Mouse (Mus musculus) embryonic facial prominence, embryonic 11.5 days (tissue): ENCODE results near the gene Vwa2. TPM values are rescaled to one million over a fixed set of nuclear protein-coding genes. Genes with fewer than 3 reads are reported as not detected.
A peak's percentile ranks its signal among the peaks of the same experiment; 100 is the strongest.

Experiments
- ATAC-seq: fragments of 200-750 bp; cut with Nextera tagmentation; replicated peaks from 2 replicates; pipeline ENCODE4 v1.8.0; 2017; ENCODE audit warnings: low read depth; ENCODE audit not compliant: insufficient number of reproducible peaks, low FRiP score, low TSS enrichment
- DNase-seq: peaks from one replicate; pipeline ENCODE4 v3.0.0-alpha.2; 2015; ENCODE audit warnings: low spot score
- H3K27ac ChIP-seq: fragments of 300-500 bp; sonication (generic); replicated peaks from 2 replicates; pipeline ENCODE4 v1.5.1; 2014; ENCODE audit warnings: mild to moderate bottlenecking, low read depth, low read length, control low read depth
- H3K27me3 ChIP-seq: fragments of 300-500 bp; sonication (generic); 2 replicates; pipeline ENCODE4 v1.6.1; 2014; ENCODE audit warnings: mild to moderate bottlenecking, low read length, moderate library complexity, mixed read lengths; ENCODE audit not compliant: control insufficient read depth, insufficient read depth
- H3K36me3 ChIP-seq: fragments of 300-500 bp; sonication (generic); replicated peaks from 2 replicates; pipeline ENCODE4 v1.6.1; 2014; ENCODE audit warnings: low read depth, mild to moderate bottlenecking, low read length, moderate library complexity, mixed read lengths; ENCODE audit not compliant: control insufficient read depth, insufficient read depth
- H3K4me1 ChIP-seq: fragments of 300-500 bp; sonication (generic); 2 replicates; pipeline ENCODE4 v1.6.1; 2014; ENCODE audit warnings: low read length, mixed read lengths; ENCODE audit not compliant: control insufficient read depth, insufficient read depth
- H3K4me2 ChIP-seq: fragments of 300-500 bp; sonication (generic); 2 replicates; pipeline ENCODE4 v1.6.1; 2014; ENCODE audit warnings: low read depth, mild to moderate bottlenecking, control low read depth, low read length, moderate library complexity
- H3K4me3 ChIP-seq: fragments of 300-500 bp; sonication (generic); 2 replicates; pipeline ENCODE4 v1.5.1; 2014; ENCODE audit warnings: low read depth, low read length, control low read depth
- H3K9ac ChIP-seq: fragments of 300-500 bp; sonication (generic); replicated peaks from 2 replicates; pipeline ENCODE4 v1.6.1; 2014; ENCODE audit warnings: mild to moderate bottlenecking, control low read depth, low read length
- H3K9me3 ChIP-seq: fragments of 300-500 bp; sonication (generic); replicated peaks from 2 replicates; pipeline ENCODE4 v1.6.1; 2016; ENCODE audit warnings: mild to moderate bottlenecking, low read length, inconsistent platforms, mixed read lengths; ENCODE audit not compliant: control insufficient read depth
- WGBS: fragments of 180-500 bp; shearing (Covaris S2); extraction: QIAGEN DNeasy Blood & Tissue Kit; methylation state at CpG from one replicate; pipeline ENCODE4 v1.1.7; 2014; 5-methylcytosine and 5-hydroxymethylcytosine counted together
- polyA plus RNA-seq: library from polyadenylated mRNA; unstranded; fragments of >200 nt; fragmentation: Nextera tagmentation; extraction: Ambion mirVana; gene quantifications from 2 replicates; pipeline ENCODE4 v1.2.1, GENCODE M21; 2014

The Vwa2 gene
- polyA plus RNA-seq, 1 experiment from 2014 or later: 2.7 TPM

- no peaks in the 10 kb centered on the region for H3K4me1 ChIP-seq
- DNase-seq: peak; percentile 43
- no peaks in the 10 kb centered on the region for H3K27me3 ChIP-seq
- H3K4me3 ChIP-seq: no peak overlapping the region
- H3K27ac ChIP-seq: no peak overlapping the region
- H3K36me3 ChIP-seq: no peaks in the 10 kb centered on the region
- H3K9me3 ChIP-seq: no peaks in the 10 kb centered on the region
- H3K4me2 ChIP-seq: no peak overlapping the region
- 48% methylated on average over 2 of the region's 2 CpGs for WGBS
- no peak overlapping the region for H3K9ac ChIP-seq
- ATAC-seq: peak; percentile 65; the same call in 1 of the 2 replicates
These were observed 17.4 kb downstream of the Vwa2 start for GRCm38 (mm10) chr19:56891438-56891837.

DNA sequence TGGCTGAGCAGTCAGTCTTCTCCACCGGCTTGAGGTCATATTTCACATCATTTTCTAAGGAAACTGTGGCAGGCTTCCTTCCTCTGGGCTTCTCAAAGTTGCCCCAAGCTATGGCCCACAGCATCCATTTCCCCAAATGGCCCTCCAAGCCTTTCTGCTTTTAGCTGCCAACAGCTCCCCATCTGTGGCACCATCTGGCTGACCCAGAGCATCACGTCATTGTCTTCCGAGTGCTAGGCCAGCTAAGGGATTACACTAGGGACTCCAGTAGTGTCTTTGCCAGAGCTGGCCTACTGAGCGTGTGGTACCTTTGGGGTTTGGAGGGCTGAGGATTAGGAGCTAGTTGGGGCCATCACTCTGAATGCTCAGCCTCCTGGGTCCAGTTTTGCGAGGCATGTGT lies 18.5 kb downstream of the Vwa2 start:
- Histone ChIP-seq H3K4me1 (no peaks in the 10 kb centered on the region), H3K27me3 (no peaks in the 10 kb centered on the region), H3K36me3 (no peaks in the 10 kb centered on the region), H3K9me3 (no peaks in the 10 kb centered on the region), H3K27ac (no peak overlapping the region), H3K4me2 (no peak overlapping the region), H3K4me3 (no peak overlapping the region), H3K9ac (no peak overlapping the region)
- WGBS: 87% methylated on average over 5 of the region's 5 CpGs
- ATAC-seq (no peak), DNase-seq (no peak)

- no peak overlapping the region for H3K27ac ChIP-seq
- ATAC-seq (no peak), DNase-seq (no peak)
- WGBS: 83% methylated on average over 5 of the region's 5 CpGs
- no peak overlapping the region for H3K9ac ChIP-seq
- H3K4me2 ChIP-seq: no peak overlapping the region
- no peaks in the 10 kb centered on the region for H3K9me3 ChIP-seq
- H3K27me3 ChIP-seq: no peaks in the 10 kb centered on the region
- H3K4me3 ChIP-seq: no peak overlapping the region
- no peaks in the 10 kb centered on the region for H3K4me1 ChIP-seq
- no peaks in the 10 kb centered on the region for H3K36me3 ChIP-seq
These were observed 19.3 kb downstream of the Vwa2 start for GRCm38 (mm10) chr19:56893326-56893725.

- no peaks in the 10 kb centered on the region; the same call in 1 of the 2 replicates for H3K36me3 ChIP-seq
- H3K9ac ChIP-seq: no peak overlapping the region
- ATAC-seq (no peak), DNase-seq (no peak)
- H3K4me1 ChIP-seq: no peaks in the 10 kb centered on the region
- no peak overlapping the region for H3K4me3 ChIP-seq
- no peak overlapping the region for H3K4me2 ChIP-seq
- WGBS: 86% methylated on average over 16 of the region's 16 CpGs
- H3K9me3 ChIP-seq: no peaks in the 10 kb centered on the region
- H3K27me3 ChIP-seq: no peaks in the 10 kb centered on the region
- H3K27ac ChIP-seq: no peak overlapping the region
These were observed 23.6 kb downstream of the Vwa2 start for GRCm38 (mm10) chr19:56897654-56898053.

DNA sequence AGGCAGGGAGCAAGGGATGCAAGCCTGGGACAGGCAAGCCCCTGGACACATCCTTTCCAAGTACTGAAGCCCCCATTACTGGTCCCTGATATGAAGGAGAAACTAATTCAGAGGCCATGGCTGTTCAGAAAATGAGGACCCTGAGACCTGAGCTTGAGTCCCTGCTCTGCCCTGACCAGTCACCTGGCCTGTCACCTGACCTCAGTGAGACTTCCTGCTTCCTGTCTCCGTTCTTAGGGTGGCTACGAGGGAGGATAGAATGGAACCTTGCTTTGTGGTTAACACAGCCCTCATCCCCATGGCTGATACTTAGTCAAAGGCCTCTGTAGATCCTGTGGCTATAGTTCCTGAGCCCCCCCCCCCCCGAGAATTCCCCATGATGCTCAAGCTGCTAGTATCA lies 30.0 kb downstream of the Vwa2 start:
- DNase-seq (no peak), ATAC-seq (no peak)
- Histone ChIP-seq H3K9me3 (no peaks in the 10 kb centered on the region), H3K4me1 (peaks cover 3% of the 10 kb centered on the region; the same call in 1 of the 2 replicates), H3K4me2 (no peak overlapping the region), H3K4me3 (no peak overlapping the region), H3K27ac (no peak overlapping the region), H3K27me3 (no peaks in the 10 kb centered on the region), H3K36me3 (no peaks in the 10 kb centered on the region; the same call in 1 of the 2 replicates), H3K9ac (no peak overlapping the region)
- WGBS: 76% methylated on average over 3 of the region's 3 CpGs

- Histone ChIP-seq H3K36me3 (no peaks in the 10 kb centered on the region; the same call in 1 of the 2 replicates), H3K27me3 (no peaks in the 10 kb centered on the region), H3K4me3 (no peak overlapping the region), H3K4me2 (no peak overlapping the region), H3K4me1 (peaks cover 3% of the 10 kb centered on the region; the same call in 1 of the 2 replicates), H3K9ac (no peak overlapping the region), H3K27ac (no peak overlapping the region), H3K9me3 (no peaks in the 10 kb centered on the region)
- WGBS: 83% methylated on average over 7 of the region's 7 CpGs
- no peak for DNase-seq
- no peak for ATAC-seq
These were observed 31.3 kb downstream of the Vwa2 start for GRCm38 (mm10) chr19:56905395-56905794.

DNA sequence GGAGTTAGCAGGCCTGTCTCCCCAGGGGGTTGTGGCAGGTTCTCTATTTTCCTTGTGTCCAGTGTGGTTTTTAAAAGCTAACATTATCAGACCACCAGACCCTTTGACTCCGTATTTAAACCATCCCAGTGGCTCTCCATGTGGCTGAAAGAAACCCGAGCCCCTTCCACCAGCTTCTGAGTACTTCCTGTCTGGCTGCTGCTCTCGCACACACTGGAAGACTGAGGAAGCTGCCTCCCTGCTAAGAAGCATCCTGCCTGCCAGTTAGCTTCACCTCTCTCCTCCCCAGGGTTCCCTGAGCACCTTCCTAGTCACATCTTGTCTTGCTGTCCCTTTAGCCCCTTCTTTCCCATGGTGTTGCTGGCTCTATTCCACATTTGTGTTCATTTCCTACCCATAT lies 33.8 kb downstream of the Vwa2 start:
- H3K27ac ChIP-seq: no peak overlapping the region
- ATAC-seq (no peak), DNase-seq (no peak)
- H3K4me3 ChIP-seq: no peak overlapping the region
- H3K9ac ChIP-seq: no peak overlapping the region
- H3K36me3 ChIP-seq: no peaks in the 10 kb centered on the region
- H3K9me3 ChIP-seq: no peaks in the 10 kb centered on the region
- H3K4me1 ChIP-seq: peaks cover 3% of the 10 kb centered on the region; the same call in 1 of the 2 replicates
- no peaks in the 10 kb centered on the region for H3K27me3 ChIP-seq
- H3K4me2 ChIP-seq: no peak overlapping the region
- 18% methylated on average over 3 of the region's 3 CpGs for WGBS

DNA sequence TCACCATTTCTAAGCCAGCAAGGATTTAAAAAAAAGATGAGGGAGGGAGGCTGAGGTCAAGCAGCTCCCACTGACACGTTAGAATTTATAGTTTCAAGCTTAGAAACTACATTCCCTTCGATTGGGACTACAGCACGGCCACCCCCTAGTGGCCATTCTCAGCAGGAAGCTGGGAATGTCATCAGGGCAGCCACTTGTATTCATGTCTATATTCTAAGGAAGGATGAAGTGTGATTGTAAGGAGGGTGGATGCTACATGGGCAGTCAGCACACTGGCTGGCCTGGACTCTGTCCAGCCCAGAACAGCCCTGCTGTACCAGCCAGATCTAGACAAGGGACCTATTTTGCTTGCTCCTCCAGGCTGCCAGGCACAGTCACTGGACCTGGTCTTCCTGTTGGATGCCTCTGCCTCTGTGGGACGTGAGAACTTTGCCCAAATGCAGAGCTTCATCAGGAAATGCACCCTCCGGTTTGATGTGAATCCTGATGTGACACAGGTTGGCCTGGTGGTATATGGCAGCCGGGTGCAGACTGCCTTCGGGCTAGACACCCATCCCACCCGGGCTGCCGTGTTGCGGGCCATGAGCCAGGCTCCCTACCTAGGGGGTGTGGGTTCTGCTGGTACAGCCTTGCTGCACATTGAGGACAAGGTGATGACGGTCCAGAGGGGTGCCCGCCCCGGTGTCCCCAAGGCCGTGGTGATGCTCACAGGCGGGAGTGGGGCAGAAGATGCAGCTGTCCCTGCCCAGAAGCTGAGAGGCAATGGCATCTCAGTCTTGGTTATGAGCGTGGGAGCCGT lies 34.6 kb downstream of the Vwa2 start:
- ATAC-seq: no peak
- Histone ChIP-seq H3K9ac (no peak overlapping the region), H3K4me1 (peaks cover 3% of the 10 kb centered on the region; the same call in 1 of the 2 replicates), H3K9me3 (no peaks in the 10 kb centered on the region), H3K4me2 (no peak overlapping the region), H3K27me3 (no peaks in the 10 kb centered on the region), H3K36me3 (no peaks in the 10 kb centered on the region), H3K27ac (no peak overlapping the region), H3K4me3 (no peak overlapping the region)
- 78% methylated on average over 17 of the region's 17 CpGs for WGBS
- DNase-seq: peak; percentile 80
